Mouse (Mus musculus) embryo, embryonic 11 days (tissue): ENCODE measurements at regions not wholly inside any gene's neighbourhood (a gene's known extent, or its start where the extent isn't known, plus 50 kb on each side); places are given as distances from the start of the nearest gene placed in this dataset.

Experiments used
- DNase-seq: peaks from one replicate; pipeline ENCODE4 v3.0.0-alpha.2; 2015

GRCm38 (mm10) chr12:12621506-12621905 is 320.2 kb downstream of the Mycn start:
- no peak for DNase-seq

GRCm38 (mm10) chr12:12620316-12620715 is 321.4 kb downstream of the Mycn start:
- no peak for DNase-seq

- DNase-seq, result no peak
Observed at GRCm38 (mm10) chr12:12619431-12619830, 322.3 kb downstream of the Mycn start.

GRCm38 (mm10) chr12:12612520-12612919 is 329.2 kb downstream of the Mycn start:
- no peak for DNase-seq

GRCm38 (mm10) chr12:12610861-12611260 is 330.9 kb downstream of the Mycn start:
- no peak for DNase-seq

- no peak for DNase-seq
Observed at GRCm38 (mm10) chr12:12607995-12608394, 333.7 kb downstream of the Mycn start.

DNA sequence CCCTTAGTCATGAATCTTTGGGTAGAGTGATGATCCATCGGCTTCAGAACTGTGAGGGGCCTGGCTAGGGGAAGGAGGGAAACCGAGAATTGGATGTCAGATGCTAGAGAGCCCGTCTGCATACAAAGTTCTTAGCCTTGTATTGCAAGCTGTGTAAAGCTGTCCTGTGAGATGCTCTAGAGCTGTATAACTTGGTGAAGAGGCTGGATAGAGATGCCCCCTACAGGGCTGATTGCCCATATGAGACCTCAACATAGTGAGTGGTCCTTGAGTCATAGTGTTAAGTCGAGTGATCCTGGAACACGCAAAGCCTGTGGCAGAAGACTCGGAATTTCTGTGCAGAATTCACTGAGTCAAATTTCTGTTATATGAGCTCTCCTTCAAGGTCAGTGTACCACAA is 334.8 kb downstream of the Mycn start:
- no peak for DNase-seq

DNA sequence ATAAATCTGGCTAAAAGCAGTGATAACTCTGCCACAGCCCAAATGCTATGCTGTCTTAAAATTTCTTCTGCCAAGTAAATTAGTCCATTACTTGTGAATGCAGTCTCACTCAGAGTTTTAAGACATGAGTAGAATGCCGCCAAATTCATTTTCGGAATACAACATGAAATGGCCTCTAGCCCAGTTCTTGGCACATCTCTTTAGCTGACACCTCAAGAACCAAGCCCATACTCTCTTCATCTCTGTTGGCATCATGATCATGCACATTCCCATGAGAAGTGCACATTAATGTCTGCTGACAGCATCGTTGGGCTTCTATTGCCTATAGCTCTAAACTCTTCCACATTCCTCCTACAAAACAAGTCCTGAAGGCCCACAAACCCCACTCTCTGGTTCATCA is 336.2 kb downstream of the Mycn start:
- no peak for DNase-seq

DNA sequence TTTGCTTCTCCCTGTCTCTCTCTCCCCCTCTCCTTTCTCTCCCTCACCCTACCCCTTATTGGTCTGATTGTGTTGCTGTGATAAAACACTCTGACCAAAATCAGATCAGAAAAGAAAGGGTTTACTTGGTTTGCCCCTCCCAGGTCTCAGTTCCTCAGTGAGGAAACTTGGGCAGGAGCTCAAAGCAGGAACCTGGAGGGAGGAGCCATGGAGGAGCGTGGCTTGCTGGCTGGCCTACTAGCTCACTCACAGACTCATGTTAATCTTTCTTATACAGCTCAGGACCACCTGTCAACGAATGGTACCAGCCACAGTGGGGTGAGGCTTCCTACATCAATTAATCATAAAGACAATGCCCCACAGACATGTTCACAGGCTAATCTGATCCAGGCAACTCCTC is 339.4 kb downstream of the Fam49a start:
- DNase-seq, result no peak

DNA sequence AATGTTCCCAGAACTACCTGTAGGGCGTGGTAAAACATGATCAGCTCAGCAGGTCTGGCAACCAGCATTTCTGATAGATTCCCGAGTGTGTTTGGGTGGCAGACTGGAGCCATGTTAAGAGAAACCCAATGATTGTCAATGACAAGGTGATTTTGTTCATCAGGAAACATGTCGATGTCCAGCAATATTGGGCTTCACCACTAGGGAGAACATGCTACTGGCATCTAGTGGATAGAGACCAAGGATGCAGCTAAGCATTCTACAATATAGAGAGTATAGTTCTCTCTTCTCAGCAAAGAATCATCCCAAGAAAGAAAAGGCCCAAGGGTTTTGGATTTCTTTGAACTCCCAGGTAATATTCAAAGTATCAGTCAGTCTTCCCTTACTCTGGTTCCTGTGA is 333.5 kb downstream of the Fam49a start:
- DNase-seq, result no peak

GRCm38 (mm10) chr12:12594567-12594966 is 332.6 kb downstream of the Fam49a start:
- no peak for DNase-seq

DNA sequence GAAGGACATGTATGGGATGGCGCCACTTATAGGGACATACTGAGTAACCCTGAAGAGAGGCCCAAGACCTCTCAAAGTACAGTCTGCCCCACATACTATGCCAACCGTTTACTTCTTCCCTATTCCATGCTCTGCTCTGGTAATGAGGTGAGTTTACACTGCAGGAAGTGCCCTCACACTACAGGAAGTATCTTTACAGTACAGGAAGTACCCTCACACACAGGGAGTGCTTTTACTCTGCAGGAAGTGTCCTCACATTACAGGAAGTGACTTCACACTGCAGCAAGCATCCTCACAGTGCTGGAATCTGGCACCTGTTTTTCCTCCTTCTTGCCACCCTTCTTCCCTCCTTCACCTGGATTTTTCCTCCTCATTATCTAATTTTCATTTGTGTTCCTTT is 331.4 kb downstream of the Fam49a start:
- DNase-seq, result no peak

DNA sequence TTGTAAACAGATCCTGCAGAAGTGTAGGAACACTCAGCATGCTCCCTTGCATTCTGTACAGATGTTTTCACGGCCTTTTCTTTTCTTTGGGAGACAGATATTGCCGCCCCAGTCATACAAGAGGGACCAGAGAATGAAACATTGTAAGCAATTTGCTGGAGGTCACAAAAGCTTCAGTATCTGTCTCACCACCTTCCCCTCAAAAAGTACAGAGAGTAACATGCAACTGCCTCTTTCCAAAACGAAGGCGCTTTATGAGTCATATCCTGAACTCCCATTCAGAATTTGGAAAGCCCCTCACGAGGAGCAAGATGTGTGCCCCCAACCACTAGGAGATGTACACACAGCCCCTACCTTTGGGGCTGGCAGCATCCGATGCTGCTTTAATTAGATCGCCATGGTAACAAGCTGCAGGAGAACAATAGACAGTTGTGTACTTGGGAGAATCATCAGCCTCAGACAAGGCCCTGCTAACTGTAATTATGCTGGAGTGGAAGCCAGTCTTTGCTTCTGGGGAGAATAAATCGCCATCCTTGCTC is 328.9 kb downstream of the Fam49a start:
- peak; percentile 34 for DNase-seq

DNA sequence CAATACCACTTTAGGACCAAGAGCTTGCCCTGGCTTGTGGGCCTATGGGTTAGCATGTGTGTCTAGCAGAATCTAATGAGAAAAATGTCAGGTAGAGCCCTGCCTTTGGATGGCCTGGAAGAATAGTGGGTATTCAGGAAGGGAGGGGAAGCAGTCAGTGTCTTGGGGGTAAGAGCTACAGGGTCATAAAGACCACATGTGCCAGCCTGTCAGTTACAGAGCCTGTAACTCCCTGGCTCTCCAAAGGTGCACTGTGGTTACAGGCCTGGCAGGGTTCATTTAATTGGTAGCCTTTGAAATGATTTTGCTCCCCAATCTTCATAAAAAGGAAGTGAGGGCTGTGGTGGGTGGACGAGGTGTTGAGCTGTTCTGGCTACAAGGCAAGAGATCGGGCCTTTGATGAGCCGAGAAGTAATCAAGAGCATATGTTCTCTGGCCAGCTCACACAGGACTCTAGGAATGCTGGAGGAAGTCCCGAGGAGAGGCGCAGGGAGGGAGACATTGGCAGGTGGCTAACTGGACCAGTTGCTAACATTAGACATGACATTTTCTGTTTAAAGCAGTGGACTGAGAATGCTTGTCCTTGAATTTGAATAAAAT is 326.9 kb downstream of the Fam49a start:
- peak; percentile 53 for DNase-seq

DNA sequence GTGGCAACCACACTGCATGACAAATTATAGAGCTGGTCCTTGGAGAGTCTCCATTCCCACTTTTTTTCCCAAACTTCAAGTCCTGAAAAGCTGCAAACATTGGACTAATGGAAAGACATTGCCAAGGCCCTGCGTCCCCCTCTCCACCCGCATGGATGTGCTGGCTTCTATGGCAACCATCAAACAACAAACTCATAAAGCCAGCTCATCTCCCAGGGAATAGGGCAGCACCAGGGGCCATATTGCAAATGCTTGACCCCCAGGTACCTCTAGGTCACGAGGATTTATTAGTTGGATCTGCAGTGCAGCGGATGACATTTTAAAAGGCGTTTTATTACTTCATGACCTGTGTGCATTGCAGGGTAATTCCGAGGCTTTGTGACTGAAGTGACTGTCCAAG is 324.5 kb downstream of the Fam49a start:
- DNase-seq, result no peak

DNA sequence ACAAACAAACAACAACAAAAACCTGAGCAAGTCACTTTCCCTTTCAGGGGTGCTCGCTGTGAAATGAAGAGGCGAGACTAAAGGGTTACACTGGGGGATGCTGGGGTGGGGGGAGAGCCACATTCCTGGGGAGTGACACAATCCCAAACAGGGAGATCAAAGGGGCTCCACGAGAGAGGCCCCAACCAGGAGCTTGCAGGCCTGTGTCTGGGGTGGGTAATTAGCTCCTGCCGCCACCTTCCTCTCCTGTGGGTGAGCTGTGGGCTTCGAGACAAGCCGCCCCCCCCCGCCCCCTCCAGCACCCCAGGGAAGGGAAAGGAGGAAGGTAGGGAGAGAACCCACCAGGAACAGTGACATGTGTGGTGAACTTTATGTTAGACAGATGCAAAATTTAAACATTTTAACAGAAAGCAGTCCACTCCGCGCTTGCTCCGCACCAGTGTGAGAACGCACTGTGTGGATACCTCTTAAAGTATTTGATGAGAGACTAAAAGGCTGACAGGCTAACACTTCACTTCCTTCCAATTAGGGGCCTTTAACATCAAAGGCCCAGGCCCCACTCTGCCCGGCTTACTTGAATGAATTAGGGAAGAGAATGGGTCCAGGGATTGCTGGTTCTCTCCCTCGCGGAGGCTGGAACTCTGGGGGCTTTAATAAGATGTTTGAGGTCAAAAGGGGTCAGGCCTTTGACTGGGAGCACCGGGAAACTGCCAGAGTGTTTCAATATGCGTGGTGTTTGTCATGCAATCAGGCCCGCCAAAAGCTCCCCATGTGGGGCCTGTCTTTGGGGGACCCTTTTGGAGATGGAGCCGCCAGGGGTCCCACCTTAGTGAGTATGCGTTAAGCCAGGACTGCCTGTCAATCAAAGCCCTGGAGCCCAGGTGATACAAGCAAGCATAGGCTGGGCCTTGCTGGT is 319.6 kb downstream of the Fam49a start:
- peak; percentile 86 for DNase-seq

DNA sequence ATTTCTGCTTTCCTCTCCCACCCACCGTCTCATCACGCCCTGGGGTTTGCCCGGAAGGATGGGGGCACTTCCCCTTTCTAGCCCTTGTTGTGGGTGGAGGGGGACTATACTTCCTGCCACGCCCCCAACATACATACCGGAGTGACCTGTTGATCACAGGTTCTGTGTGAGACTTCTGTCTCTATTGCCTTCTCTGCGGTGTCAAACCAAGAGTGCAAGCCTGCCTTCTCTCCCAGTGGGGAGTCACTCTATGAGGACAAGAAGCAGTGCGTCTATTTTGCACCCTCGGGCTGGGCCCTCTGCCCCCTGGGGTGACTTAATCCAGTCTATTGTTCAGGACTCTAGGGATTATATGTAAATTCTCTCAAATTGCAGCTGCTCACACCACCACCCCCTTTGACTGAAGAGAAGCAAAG is 318.8 kb downstream of the Fam49a start:
- DNase-seq, result peak; percentile 49

GRCm38 (mm10) chr12:12578278-12578677 is 316.3 kb downstream of the Fam49a start:
- peak; percentile 19 for DNase-seq

DNA sequence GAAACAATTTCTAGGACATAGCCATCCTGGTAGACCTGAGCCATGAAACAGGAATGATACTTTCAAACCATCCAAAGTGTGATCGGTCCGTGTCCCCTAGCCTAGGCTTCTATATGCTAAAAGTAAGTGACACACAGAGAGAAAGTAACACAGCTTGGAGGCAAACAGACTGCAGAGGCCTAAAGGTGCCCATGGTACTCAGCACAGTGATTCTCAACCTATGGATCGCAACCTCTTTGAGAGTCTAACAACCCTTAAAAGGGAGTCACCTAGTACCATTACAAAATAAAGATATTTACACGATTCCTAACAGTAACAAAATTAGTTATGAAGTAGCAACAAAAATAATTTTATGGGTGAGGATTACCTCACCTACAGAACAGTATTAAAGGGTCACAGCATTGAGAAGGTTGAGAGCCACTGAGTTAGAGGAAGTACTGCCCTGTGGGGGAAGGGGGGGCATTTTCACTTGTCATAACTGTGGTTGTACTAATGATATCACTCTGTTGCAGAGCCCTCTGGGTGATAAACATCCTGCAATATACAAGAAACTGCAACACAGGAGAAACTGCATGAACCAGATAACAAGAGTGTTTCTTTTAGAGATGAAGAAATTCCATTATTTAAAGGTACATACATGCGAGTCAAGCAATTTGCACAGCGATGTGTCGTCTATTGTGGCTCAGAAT is 308.8 kb downstream of the Fam49a start:
- no peak for DNase-seq

- DNase-seq, result no peak
Observed at GRCm38 (mm10) chr12:12567734-12568104, 305.8 kb downstream of the Fam49a start.

GRCm38 (mm10) chr12:12567058-12567733 is 305.3 kb downstream of the Fam49a start:
- DNase-seq, result no peak

DNA sequence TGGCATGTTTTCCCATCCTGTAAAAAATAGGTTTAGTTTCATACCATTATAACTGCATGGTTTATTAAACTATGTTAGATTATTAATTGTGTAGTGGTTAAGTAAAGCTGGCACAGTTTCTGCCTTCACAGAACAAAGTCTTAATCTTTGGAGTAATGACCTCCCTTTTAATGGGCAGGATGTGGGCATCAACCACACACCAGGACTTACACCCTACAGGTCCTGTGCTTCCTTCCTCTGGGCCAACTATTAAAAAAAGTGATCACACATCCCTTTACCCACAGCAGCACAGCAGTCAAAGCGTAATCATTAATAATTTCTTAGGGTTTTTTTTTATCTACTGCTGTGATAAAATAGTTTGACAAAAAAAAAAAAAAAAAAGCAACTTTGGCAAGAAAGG is 300.3 kb downstream of the Fam49a start:
- DNase-seq, result no peak

DNA sequence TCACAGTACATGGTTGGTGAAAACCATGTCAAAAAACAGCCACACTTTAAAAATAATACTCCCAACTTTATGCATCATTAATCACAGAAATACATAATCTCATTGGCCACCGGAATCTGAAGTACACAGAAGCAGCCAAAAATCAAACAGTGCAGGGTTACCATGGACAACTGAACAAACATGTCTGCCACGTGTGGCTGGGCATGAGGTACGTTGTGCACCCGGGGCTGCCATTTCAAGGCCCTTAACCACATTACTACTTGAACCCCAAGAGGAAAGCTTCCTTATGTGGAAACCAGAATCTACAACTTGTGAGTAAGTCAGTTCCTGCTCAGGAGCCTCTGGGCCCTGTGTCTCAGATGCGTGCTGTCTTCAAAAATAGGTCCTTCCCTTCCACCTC is 289.9 kb downstream of the Fam49a start:
- no peak for DNase-seq
